Mouse (Mus musculus): ENCODE measurements around the gene Ubxn6.
A peak's percentile ranks its signal among the peaks of the same experiment; 100 is the strongest.

GRCm38 (mm10) chr17:56111864-56112263, 37.0 kb upstream of the Ubxn6 start:
- TF ChIP-seq CTCF (IDR thresholded peaks at IDR 0.05; ENCODE audit: extremely low read depth, insufficient read depth, insufficient read length, insufficient replicate concordance), result peak; percentile 83; the same call in 1 of the 2 replicates
- TF ChIP-seq POLR2A (IDR thresholded peaks at IDR 0.05; ENCODE audit: low read depth, low read length), result no peak
